Mouse (Mus musculus): Measurements from ENCODE around the gene Otos.

DNA sequence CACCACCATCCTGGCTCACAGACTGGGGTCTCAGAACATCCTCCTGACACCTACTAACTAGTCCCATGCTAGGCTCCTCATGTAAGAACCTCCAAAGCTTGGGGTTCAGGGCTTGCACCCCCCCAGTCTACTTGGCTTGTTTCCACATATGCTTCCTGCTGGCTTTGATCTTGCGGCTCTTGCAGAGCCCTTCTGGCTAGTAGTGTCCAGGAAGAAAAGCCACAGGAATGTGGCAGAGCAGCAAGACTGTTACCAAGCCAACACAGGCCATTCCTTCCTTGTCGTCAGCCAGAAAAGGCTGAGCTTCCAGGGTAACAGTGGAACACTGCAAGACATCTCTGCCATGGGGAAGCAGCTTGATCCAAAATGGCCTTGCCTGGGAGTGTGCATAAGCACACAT is 6.0 kb upstream of the Otos start:
- TF ChIP-seq CTCF (IDR thresholded peaks at IDR 0.05; ENCODE audit: extremely low read depth, insufficient read length, insufficient replicate concordance, low read depth, low read length) (no peak), POLR2A (IDR thresholded peaks at IDR 0.05; ENCODE audit: low read depth, low read length) (no peak)
